Mouse (Mus musculus): ENCODE measurements at regions not wholly inside any gene's neighbourhood (a gene's known extent, or its start where the extent isn't known, plus 50 kb on each side); places are given as distances from the start of the nearest gene placed in this dataset.
A peak's percentile ranks its signal among the peaks of the same experiment; 100 is the strongest.

GRCm38 (mm10) chr4:26171177-26171576 is 175.5 kb downstream of the Manea start:
- ATAC-seq (ENCODE audit: low read depth) = peak; percentile 40; the same call in 1 of the 2 replicates
- 0 out of 2 replicates have a peak, but pooled peaks cover 5% of the 10 kb centered on the region for H3K4me1 ChIP-seq (replicated peaks)
- H3K9ac ChIP-seq = no peak overlapping the region
- 25% methylated on average over 1 of the region's 1 CpGs for WGBS
- no peaks in the 10 kb centered on the region for H3K36me3 ChIP-seq
- H3K27me3 ChIP-seq = no peaks in the 10 kb centered on the region
- H3K4me3 ChIP-seq = no peak overlapping the region
- H3K27ac ChIP-seq (replicated peaks) = no peak overlapping the region
- no peak overlapping the region for H3K4me2 ChIP-seq
- no peaks in the 10 kb centered on the region for H3K9me3 ChIP-seq

- H3K9me3 ChIP-seq = no peaks in the 10 kb centered on the region
- ATAC-seq (ENCODE audit: low read depth) = no peak
- no peaks in the 10 kb centered on the region for H3K4me1 ChIP-seq (replicated peaks)
- H3K27me3 ChIP-seq = no peaks in the 10 kb centered on the region
- no peak overlapping the region for H3K4me3 ChIP-seq
- no peak overlapping the region for H3K27ac ChIP-seq (replicated peaks)
- no peak overlapping the region for H3K4me2 ChIP-seq
- no peaks in the 10 kb centered on the region for H3K36me3 ChIP-seq
- no peak overlapping the region for H3K9ac ChIP-seq
Measured at GRCm38 (mm10) chr4:26156198-26156597, 190.5 kb downstream of the Manea start.

All from neural tube, embryonic 13.5 days (tissue).